Mouse (Mus musculus): ENCODE measurements around the gene Flnb. TPM values are rescaled to one million over a fixed set of nuclear protein-coding genes. Genes with fewer than 3 reads are reported as not detected.
A peak's percentile ranks its signal among the peaks of the same experiment; 100 is the strongest.

Gene Flnb
- total RNA-seq, 2 experiments from 2014 or later, result 48.6 to 48.8 TPM

GRCm38 (mm10) chr14:7824651-7825268, 7.0 kb downstream of the Flnb start:
- DNase-seq (ENCODE audit: low spot score in 2 of 2), result no peak

- DNase-seq (ENCODE audit: low spot score in 2 of 2), result no peak
These were observed 8.6 kb downstream of the Flnb start for GRCm38 (mm10) chr14:7826151-7826937.

- DNase-seq (ENCODE audit: low spot score in 2 of 2), result no peak
These were observed 11.4 kb downstream of the Flnb start for GRCm38 (mm10) chr14:7829181-7829580.

GRCm38 (mm10) chr14:7831770-7832439, 14.1 kb downstream of the Flnb start:
- no peak for DNase-seq (ENCODE audit: low spot score in 2 of 2)

GRCm38 (mm10) chr14:7832440-7832783, 14.7 kb downstream of the Flnb start:
- no peak for DNase-seq (ENCODE audit: low spot score in 2 of 2)

- DNase-seq (ENCODE audit: low spot score in 2 of 2), result no peak
These were observed 15.7 kb downstream of the Flnb start for GRCm38 (mm10) chr14:7833458-7833857.

GRCm38 (mm10) chr14:7838564-7839089, 20.9 kb downstream of the Flnb start:
- no peak for DNase-seq (ENCODE audit: low spot score in 2 of 2)

GRCm38 (mm10) chr14:7839950-7840514, 22.3 kb downstream of the Flnb start:
- no peak for DNase-seq (ENCODE audit: low spot score in 2 of 2)

- DNase-seq (ENCODE audit: low spot score in 2 of 2), result peak in 1 of 2 experiments; percentile 48
These were observed 25.0 kb downstream of the Flnb start for GRCm38 (mm10) chr14:7842631-7843332.

GRCm38 (mm10) chr14:7846696-7847095, 28.9 kb downstream of the Flnb start:
- DNase-seq (ENCODE audit: low spot score in 2 of 2), result no peak

- DNase-seq (ENCODE audit: low spot score in 2 of 2), result peak in 1 of 2 experiments; percentile 30
These were observed 30.0 kb downstream of the Flnb start for GRCm38 (mm10) chr14:7847746-7848232.

- DNase-seq (ENCODE audit: low spot score in 2 of 2), result no peak
These were observed 33.2 kb downstream of the Flnb start for GRCm38 (mm10) chr14:7850913-7851312.

- peak in 1 of 2 experiments; percentile 41 for DNase-seq (ENCODE audit: low spot score in 2 of 2)
These were observed 33.8 kb downstream of the Flnb start for GRCm38 (mm10) chr14:7851543-7852065.

GRCm38 (mm10) chr14:7853691-7854090, 35.9 kb downstream of the Flnb start:
- DNase-seq (ENCODE audit: low spot score in 2 of 2), result peak in 1 of 2 experiments; percentile 57

GRCm38 (mm10) chr14:7854366-7854765, 36.6 kb downstream of the Flnb start:
- DNase-seq (ENCODE audit: low spot score in 2 of 2), result no peak

GRCm38 (mm10) chr14:7855101-7855500, 37.3 kb downstream of the Flnb start:
- no peak for DNase-seq (ENCODE audit: low spot score in 2 of 2)

- no peak for DNase-seq (ENCODE audit: low spot score in 2 of 2)
These were observed 37.7 kb downstream of the Flnb start for GRCm38 (mm10) chr14:7855501-7855900.

- DNase-seq (ENCODE audit: low spot score in 2 of 2), result no peak
These were observed 38.6 kb downstream of the Flnb start for GRCm38 (mm10) chr14:7856348-7856747.

GRCm38 (mm10) chr14:7857835-7858234, 40.1 kb downstream of the Flnb start:
- DNase-seq (ENCODE audit: low spot score in 2 of 2), result no peak

GRCm38 (mm10) chr14:7858430-7858829, 40.7 kb downstream of the Flnb start:
- no peak for DNase-seq (ENCODE audit: low spot score in 2 of 2)

Measured in gastrocnemius, postnatal 4 days (tissue).